Mouse (Mus musculus) lung, embryonic 16.5 days (tissue): ENCODE results near the gene Cenpm. TPM values are rescaled to one million over a fixed set of nuclear protein-coding genes. Genes with fewer than 3 reads are reported as not detected.

ENCODE experiments used
- ATAC-seq: fragments of 200-750 bp; cut with Nextera tagmentation; 2 replicates; pipeline ENCODE4 v1.8.0; 2017; ENCODE audit warnings: low read depth, mild to moderate bottlenecking, moderate library complexity
- H3K27ac ChIP-seq: fragments of 300-500 bp; sonication (generic); 2 replicates; pipeline ENCODE4 v1.5.1; 2014; ENCODE audit warnings: mild to moderate bottlenecking, control low read depth, low read length
- H3K27me3 ChIP-seq: fragments of 300-500 bp; sonication (generic); 2 replicates; pipeline ENCODE4 v1.6.1; 2014; ENCODE audit warnings: low read depth, low read length, mixed read lengths; ENCODE audit not compliant: control insufficient read depth, insufficient read depth
- H3K36me3 ChIP-seq: fragments of 300-500 bp; sonication (generic); 2 replicates; pipeline ENCODE4 v1.6.1; 2014; ENCODE audit warnings: low read length; ENCODE audit not compliant: control insufficient read depth, insufficient read depth
- H3K4me1 ChIP-seq: fragments of 300-500 bp; sonication (generic); replicated peaks from 2 replicates; pipeline ENCODE4 v1.6.1; 2014; ENCODE audit warnings: low read length, mixed read lengths; ENCODE audit not compliant: control insufficient read depth, insufficient read depth
- H3K4me2 ChIP-seq: fragments of 300-500 bp; sonication (generic); 2 replicates; pipeline ENCODE4 v1.6.1; 2014; ENCODE audit warnings: low read depth, low read length, control low read depth
- H3K4me3 ChIP-seq: fragments of 300-500 bp; sonication (generic); 2 replicates; pipeline ENCODE4 v1.5.1; 2014; ENCODE audit warnings: mild to moderate bottlenecking, low read length, control low read depth
- H3K9ac ChIP-seq: fragments of 300-500 bp; sonication (generic); 2 replicates; pipeline ENCODE4 v1.6.1; 2014; ENCODE audit warnings: low read length, control low read depth
- H3K9me3 ChIP-seq: fragments of 300-500 bp; sonication (generic); 2 replicates; pipeline ENCODE4 v1.6.1; 2016; ENCODE audit warnings: low read length; ENCODE audit not compliant: control insufficient read depth
- WGBS: fragments of 180-500 bp; shearing (Covaris S2); extraction: QIAGEN DNeasy Blood & Tissue Kit; methylation state at CpG from one replicate; pipeline ENCODE4 v1.1.7; 2014; 5-methylcytosine and 5-hydroxymethylcytosine counted together
- polyA plus RNA-seq: library from polyadenylated mRNA; unstranded; fragments of >200 nt; fragmentation: Nextera tagmentation; extraction: Ambion mirVana; gene quantifications from 2 replicates; pipeline ENCODE4 v1.2.1, GENCODE M21; 2015

The Cenpm gene
- polyA plus RNA-seq, 1 experiment from 2014 or later, result 65.1 TPM

DNA sequence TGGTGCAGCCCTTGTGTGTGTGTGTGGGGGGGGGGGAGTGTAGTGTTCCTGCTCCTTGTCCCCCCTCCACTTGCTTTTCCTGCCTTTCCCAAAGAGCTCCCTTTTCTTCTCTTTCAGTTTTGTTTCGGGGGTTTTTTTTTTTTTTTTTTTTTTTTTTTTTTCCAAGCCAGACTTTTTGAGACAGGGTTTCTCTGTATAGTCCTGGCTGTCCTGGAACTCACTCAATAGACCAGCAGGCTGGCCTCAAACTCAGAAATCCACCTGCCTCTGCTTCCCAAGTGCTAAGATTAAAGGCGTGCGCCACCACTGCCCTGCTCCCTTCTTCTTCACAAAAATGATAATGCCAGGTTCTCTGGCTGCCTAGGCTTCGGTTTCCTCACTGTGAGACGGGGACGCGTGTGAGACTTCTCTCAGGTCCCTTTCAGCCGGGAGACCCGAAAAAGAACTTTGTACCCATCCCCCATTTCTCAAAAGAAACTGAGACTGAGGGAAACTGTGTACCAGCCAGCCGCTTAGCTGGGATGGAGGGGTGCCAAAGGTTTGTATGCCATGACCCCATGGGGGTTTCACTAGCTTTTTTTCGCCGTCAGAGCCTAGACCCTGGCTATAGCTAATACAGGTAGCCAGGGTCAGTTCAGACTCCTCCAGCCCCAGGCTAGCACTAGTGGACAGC is 24.4 kb downstream of the Cenpm start:
- Histone ChIP-seq H3K4me2 (no peak overlapping the region), H3K27me3 (peaks cover 44% of the 10 kb centered on the region), H3K4me1 (peaks cover 6% of the 10 kb centered on the region), H3K9ac (no peak overlapping the region), H3K4me3 (no peak overlapping the region), H3K36me3 (no peaks in the 10 kb centered on the region), H3K27ac (no peak overlapping the region), H3K9me3 (no peaks in the 10 kb centered on the region)
- WGBS, result 66% methylated on average over 11 of the region's 12 CpGs
- no peak for ATAC-seq

- Histone ChIP-seq H3K36me3 (no peaks in the 10 kb centered on the region), H3K9me3 (no peaks in the 10 kb centered on the region), H3K4me3 (no peak overlapping the region), H3K4me2 (no peak overlapping the region), H3K4me1 (peaks cover under 1% of the 10 kb centered on the region), H3K27ac (no peak overlapping the region), H3K27me3 (peaks cover 41% of the 10 kb centered on the region), H3K9ac (no peak overlapping the region)
- WGBS, result 69% methylated on average over 26 of the region's 26 CpGs
- no peak for ATAC-seq
Measured at GRCm38 (mm10) chr15:82218778-82219666, 25.5 kb downstream of the Cenpm start.

DNA sequence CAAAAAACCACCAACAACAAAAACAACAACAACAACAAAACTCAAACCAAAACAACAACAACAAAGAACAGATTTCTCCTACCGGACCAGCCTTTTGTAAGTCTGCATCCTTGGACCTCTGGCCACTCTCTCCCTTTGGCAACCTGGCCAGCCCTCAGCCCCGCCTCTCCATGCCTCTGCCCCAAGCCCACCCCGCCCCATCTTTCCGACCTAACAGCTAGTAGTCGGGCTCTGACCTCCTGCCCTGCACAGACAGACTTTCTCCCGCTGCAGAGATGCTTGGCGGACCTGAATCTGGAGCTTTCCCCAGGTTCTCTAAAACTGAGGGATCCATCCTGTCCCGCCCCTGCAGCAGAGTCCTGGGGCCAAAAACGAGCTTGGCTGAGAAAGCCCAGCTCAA is 26.6 kb downstream of the Cenpm start:
- no peak overlapping the region for H3K27ac ChIP-seq
- 23% methylated on average over 9 of the region's 9 CpGs for WGBS
- no peaks in the 10 kb centered on the region for H3K9me3 ChIP-seq
- H3K4me3 ChIP-seq, result no peak overlapping the region
- no peak overlapping the region for H3K4me2 ChIP-seq
- no peak overlapping the region for H3K9ac ChIP-seq
- H3K27me3 ChIP-seq, result peaks cover 45% of the 10 kb centered on the region
- no peaks in the 10 kb centered on the region for H3K4me1 ChIP-seq
- ATAC-seq, result no peak
- no peaks in the 10 kb centered on the region for H3K36me3 ChIP-seq

DNA sequence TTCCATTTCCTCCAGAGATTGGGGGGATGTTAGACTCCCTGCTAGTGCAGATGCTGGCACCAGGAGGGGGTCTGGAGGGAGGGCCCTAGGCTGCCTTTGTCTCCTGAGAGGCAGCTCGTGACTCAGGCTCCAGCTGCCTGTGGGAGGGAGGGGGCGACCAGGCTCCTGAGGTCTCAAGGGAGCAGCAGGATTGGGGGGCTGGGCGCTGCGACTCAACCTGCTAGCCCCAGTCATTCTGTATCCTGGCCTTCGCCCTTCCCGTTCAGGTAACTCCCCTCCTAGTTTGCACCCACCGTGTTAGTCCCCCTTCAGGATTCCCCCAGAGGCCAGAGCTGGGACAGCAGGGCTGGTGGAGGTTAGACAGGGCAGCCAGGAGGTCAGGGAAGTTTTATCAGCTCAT is 27.5 kb downstream of the Cenpm start:
- no peak for ATAC-seq
- H3K4me1 ChIP-seq, result peaks cover 4% of the 10 kb centered on the region
- H3K36me3 ChIP-seq, result no peaks in the 10 kb centered on the region
- 23% methylated on average over 7 of the region's 7 CpGs for WGBS
- peaks cover 53% of the 10 kb centered on the region for H3K27me3 ChIP-seq
- H3K4me2 ChIP-seq, result no peak overlapping the region
- H3K27ac ChIP-seq, result no peak overlapping the region
- H3K9ac ChIP-seq, result no peak overlapping the region
- H3K9me3 ChIP-seq, result no peaks in the 10 kb centered on the region
- no peak overlapping the region for H3K4me3 ChIP-seq

DNA sequence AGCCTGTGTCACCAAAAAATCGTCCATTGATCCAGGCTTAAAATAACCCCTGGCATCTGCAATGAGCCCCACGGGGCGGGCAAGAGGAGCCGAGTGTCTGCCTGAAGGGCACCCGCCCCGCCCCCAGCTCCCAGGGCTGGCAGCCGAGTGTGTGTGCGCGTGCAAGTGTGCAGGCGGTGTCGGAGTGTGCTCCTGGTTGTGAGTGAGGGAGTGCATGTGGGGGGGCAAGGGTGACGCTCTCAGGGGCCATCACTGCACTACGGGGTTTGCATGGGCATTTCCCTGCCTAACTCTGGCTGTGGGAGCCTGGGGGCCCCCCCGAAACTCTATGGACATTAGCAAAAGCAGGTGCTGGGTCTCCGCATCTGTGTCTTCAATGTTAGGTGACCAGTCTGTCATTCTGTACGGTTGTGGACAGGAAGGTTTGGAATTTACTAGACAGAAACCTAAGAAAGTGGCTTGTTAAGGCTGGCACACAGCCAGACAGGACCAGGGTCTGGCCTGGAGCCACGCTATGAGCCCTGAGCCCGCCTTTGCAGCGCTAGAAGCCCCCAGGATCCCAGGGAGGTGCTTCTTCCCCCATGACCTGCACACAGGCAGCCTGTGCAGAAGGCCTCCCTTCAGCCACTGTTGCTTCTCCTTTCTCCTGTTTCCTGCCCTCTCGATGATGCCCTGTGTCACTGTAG is 28.3 kb downstream of the Cenpm start:
- H3K27me3 ChIP-seq, result peaks cover 61% of the 10 kb centered on the region
- no peak overlapping the region for H3K4me2 ChIP-seq
- no peak overlapping the region for H3K27ac ChIP-seq
- no peak overlapping the region for H3K9ac ChIP-seq
- H3K36me3 ChIP-seq, result no peaks in the 10 kb centered on the region
- no peak for ATAC-seq
- H3K4me1 ChIP-seq, result peaks cover 10% of the 10 kb centered on the region
- no peak overlapping the region for H3K4me3 ChIP-seq
- 42% methylated on average over 20 of the region's 20 CpGs for WGBS
- no peaks in the 10 kb centered on the region for H3K9me3 ChIP-seq

GRCm38 (mm10) chr15:82215332-82216046 is 29.1 kb downstream of the Cenpm start:
- H3K27me3 ChIP-seq, result peaks cover 67% of the 10 kb centered on the region
- no peak overlapping the region for H3K4me3 ChIP-seq
- no peaks in the 10 kb centered on the region for H3K9me3 ChIP-seq
- no peaks in the 10 kb centered on the region for H3K36me3 ChIP-seq
- H3K4me1 ChIP-seq, result peaks cover 10% of the 10 kb centered on the region
- ATAC-seq, result no peak
- H3K4me2 ChIP-seq, result no peak overlapping the region
- WGBS, result 30% methylated on average over 11 of the region's 11 CpGs
- no peak overlapping the region for H3K9ac ChIP-seq
- no peak overlapping the region for H3K27ac ChIP-seq

DNA sequence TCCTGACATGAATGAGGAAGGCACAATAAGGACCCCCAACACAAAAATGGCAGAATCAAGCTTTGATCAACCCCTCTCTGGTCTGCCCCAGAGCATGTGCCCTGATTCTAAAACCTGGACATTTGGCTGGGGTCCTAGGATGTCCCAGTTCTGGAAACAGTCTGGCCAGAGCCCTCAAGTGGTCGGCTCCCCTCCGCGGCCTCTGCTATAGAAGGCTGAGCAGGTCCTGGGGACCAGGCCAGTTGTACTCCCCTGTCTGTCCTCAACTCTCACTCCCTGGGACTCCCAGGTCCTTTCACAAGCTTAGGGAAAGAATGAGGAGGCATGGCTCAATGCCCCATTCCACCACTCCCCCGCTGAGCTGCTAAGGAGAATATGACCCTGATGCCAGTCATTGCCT is 31.3 kb downstream of the Cenpm start:
- no peak overlapping the region for H3K9ac ChIP-seq
- H3K9me3 ChIP-seq, result no peaks in the 10 kb centered on the region
- 14% methylated on average over 4 of the region's 4 CpGs for WGBS
- no peak overlapping the region for H3K4me2 ChIP-seq
- H3K36me3 ChIP-seq, result no peaks in the 10 kb centered on the region
- no peak for ATAC-seq
- H3K27me3 ChIP-seq, result peaks cover 84% of the 10 kb centered on the region
- H3K4me1 ChIP-seq, result peaks cover 10% of the 10 kb centered on the region
- no peak overlapping the region for H3K4me3 ChIP-seq
- H3K27ac ChIP-seq, result no peak overlapping the region

- Histone ChIP-seq H3K9ac (peak within 1 kb of the TSS; percentile 6; the same call in 1 of the 2 replicates), H3K27me3 (peaks cover 87% of the 10 kb centered on the region), H3K4me3 (peak within 1 kb of the TSS; percentile 42), H3K9me3 (no peaks in the 10 kb centered on the region), H3K4me1 (peaks cover 10% of the 10 kb centered on the region), H3K27ac (no peak within 1 kb of the TSS), H3K36me3 (no peaks in the 10 kb centered on the region), H3K4me2 (peak within 1 kb of the TSS; percentile 62)
- WGBS, result 2% methylated on average over 6 of the region's 34 CpGs
- ATAC-seq, result peak; percentile 40; the same call in 1 of the 2 replicates
Measured at GRCm38 (mm10) chr15:82212752-82213063, 31.8 kb downstream of the Cenpm start, which contains the start of gene Shisa8. Gene Shisa8 (minus strand): TSS chr15:82212815.
